Mouse (Mus musculus): ENCODE results near the gene Vmn1r139. TPM values are rescaled to one million over a fixed set of nuclear protein-coding genes. Genes with fewer than 3 reads are reported as not detected.
"Not testable (repeated sequence)": the region's sequence is repeated elsewhere in the genome, so short reads cannot be mapped to it uniquely, and the experiment has no call there.

Gene Vmn1r139
- not detected in 2 replicates for polyA plus RNA-seq (2014; fragmentation: Nextera tagmentation; extraction: Ambion mirVana)

GRCm38 (mm10) chr7:22068757-22069156, at the start of gene Vmn1r139:
TSS of gene Vmn1r139 (plus strand) at chr7:22069057.
- H3K27me3 ChIP-seq (replicated peaks; ENCODE audit: control insufficient read depth, insufficient read depth, low read length); H3K4me3 ChIP-seq (ENCODE audit: low read depth, low read length); ATAC-seq; H3K9ac ChIP-seq (ENCODE audit: low read length); H3K27ac ChIP-seq (ENCODE audit: low read depth, low read length); H3K9me3 ChIP-seq (replicated peaks; ENCODE audit: control insufficient read depth, low read length); H3K36me3 ChIP-seq (ENCODE audit: control insufficient read depth, insufficient read depth, low read length); H3K4me2 ChIP-seq (ENCODE audit: low read length); H3K4me1 ChIP-seq (ENCODE audit: control insufficient read depth, insufficient read depth, low read length); DNase-seq (ENCODE audit: low spot score): not testable (repeated sequence)
- WGBS, result no CpG with 5 or more reads among the region's 7 CpGs

GRCm38 (mm10) chr7:22028797-22029196, 40.1 kb upstream of the Vmn1r139 start, which contains the start of gene Vmn1r138:
TSS of gene Vmn1r138 (minus strand) at chr7:22028897.
- H3K27ac ChIP-seq (ENCODE audit: low read depth, low read length); H3K9me3 ChIP-seq (replicated peaks; ENCODE audit: control insufficient read depth, low read length); H3K4me2 ChIP-seq (ENCODE audit: low read length); DNase-seq (ENCODE audit: low spot score); H3K36me3 ChIP-seq (ENCODE audit: control insufficient read depth, insufficient read depth, low read length); H3K4me3 ChIP-seq (ENCODE audit: low read depth, low read length); H3K27me3 ChIP-seq (replicated peaks; ENCODE audit: control insufficient read depth, insufficient read depth, low read length); H3K4me1 ChIP-seq (ENCODE audit: control insufficient read depth, insufficient read depth, low read length); H3K9ac ChIP-seq (ENCODE audit: low read length); ATAC-seq: not testable (repeated sequence)
- WGBS, result no CpG with 5 or more reads among the region's 2 CpGs

DNA sequence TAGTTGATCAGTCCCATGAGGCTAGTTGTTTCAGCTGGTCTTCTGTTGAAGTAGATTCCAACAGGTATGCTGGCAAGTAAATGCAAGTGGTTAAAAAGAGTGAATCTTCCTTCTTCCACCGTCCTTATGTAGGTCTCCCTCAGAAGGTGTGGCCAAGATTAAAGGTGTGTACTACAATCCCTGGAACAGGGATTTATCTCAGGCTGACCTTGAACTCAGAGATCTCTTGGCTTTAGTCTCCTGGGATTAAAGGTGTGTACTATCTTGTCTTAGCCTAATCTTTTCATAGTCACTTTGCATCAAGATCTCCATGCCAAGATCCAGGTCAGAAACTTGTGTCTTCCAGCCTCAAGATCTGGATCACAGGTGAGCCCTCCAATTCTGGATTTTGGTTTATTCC, 12.7 kb upstream of the Vmn1r139 start, which contains the start of gene Gm6176:
Gene Gm6176 (minus strand): TSS at position 101 of the 400 bp plus-strand sequence.
- H3K4me1 ChIP-seq (ENCODE audit: control insufficient read depth, insufficient read depth, low read length); ATAC-seq; H3K4me2 ChIP-seq (ENCODE audit: low read length); H3K36me3 ChIP-seq (ENCODE audit: control insufficient read depth, insufficient read depth, low read length); H3K4me3 ChIP-seq (ENCODE audit: low read depth, low read length); H3K27ac ChIP-seq (ENCODE audit: low read depth, low read length); H3K27me3 ChIP-seq (replicated peaks; ENCODE audit: control insufficient read depth, insufficient read depth, low read length); H3K9ac ChIP-seq (ENCODE audit: low read length); H3K9me3 ChIP-seq (replicated peaks; ENCODE audit: control insufficient read depth, low read length); DNase-seq (ENCODE audit: low spot score): not testable (repeated sequence)
- WGBS, result no CpG with 5 or more reads among the region's 1 CpGs

DNA sequence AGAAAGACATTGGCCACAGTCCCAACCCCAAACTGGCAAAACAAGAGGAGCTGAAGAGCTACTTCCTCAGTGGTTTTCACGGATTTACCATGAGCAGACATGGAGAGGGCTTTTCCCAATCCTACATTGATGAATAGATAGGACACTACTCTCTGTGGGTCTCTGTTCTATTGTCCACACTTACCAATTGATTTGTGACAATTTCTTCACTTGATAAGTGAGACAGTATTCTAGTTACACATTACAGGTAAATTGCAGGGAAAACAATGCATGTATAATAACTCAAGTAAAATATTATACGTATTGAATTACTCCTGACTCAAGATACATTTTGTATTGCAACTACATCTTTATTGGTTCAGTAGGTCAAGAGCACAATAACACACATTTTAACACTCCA, 49.3 kb downstream of the Vmn1r139 start, which contains the start of gene Gm16451:
Gene Gm16451 (minus strand): TSS at position 101 of the 400 bp plus-strand sequence.
- H3K27ac ChIP-seq (ENCODE audit: low read depth, low read length); ATAC-seq; H3K9ac ChIP-seq (ENCODE audit: low read length); H3K36me3 ChIP-seq (ENCODE audit: control insufficient read depth, insufficient read depth, low read length); H3K4me1 ChIP-seq (ENCODE audit: control insufficient read depth, insufficient read depth, low read length); DNase-seq (ENCODE audit: low spot score); H3K4me2 ChIP-seq (ENCODE audit: low read length); H3K4me3 ChIP-seq (ENCODE audit: low read depth, low read length); H3K9me3 ChIP-seq (replicated peaks; ENCODE audit: control insufficient read depth, low read length); H3K27me3 ChIP-seq (replicated peaks; ENCODE audit: control insufficient read depth, insufficient read depth, low read length): not testable (repeated sequence)
- no CpG with 5 or more reads among the region's 2 CpGs for WGBS

DNA sequence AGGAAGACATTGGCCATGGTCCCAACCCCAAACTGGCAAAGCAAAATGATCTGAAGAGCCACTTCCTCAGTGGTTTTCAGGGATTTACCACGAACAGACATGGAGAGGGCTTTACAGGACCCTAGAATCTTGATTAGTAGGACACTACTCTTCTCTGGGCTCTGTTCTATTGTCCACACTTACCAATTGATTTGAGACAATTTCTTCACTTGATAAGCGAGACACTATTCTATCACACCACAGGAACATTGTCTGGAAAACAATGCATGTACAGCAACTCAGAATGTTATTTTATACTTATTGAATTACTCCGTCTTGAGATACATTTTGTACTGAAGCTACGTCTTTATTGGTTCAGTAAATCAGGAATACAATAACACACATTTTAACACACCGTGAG, 65.8 kb downstream of the Vmn1r139 start, which contains the start of gene Gm10666:
Gene Gm10666 (minus strand): TSS at position 101 of the 400 bp plus-strand sequence.
- H3K27ac ChIP-seq (ENCODE audit: low read depth, low read length), result not testable (repeated sequence)
- no CpG with 5 or more reads among the region's 5 CpGs for WGBS

More for the DNA sequence above, 65.8 kb downstream of the Vmn1r139 start, which contains the start of gene Gm10666:
- H3K27me3 ChIP-seq (replicated peaks; ENCODE audit: control insufficient read depth, insufficient read depth, low read length); H3K9ac ChIP-seq (ENCODE audit: low read length); ATAC-seq; H3K4me1 ChIP-seq (ENCODE audit: control insufficient read depth, insufficient read depth, low read length); H3K4me3 ChIP-seq (ENCODE audit: low read depth, low read length); H3K9me3 ChIP-seq (replicated peaks; ENCODE audit: control insufficient read depth, low read length); H3K4me2 ChIP-seq (ENCODE audit: low read length); DNase-seq (ENCODE audit: low spot score); H3K36me3 ChIP-seq (ENCODE audit: control insufficient read depth, insufficient read depth, low read length): not testable (repeated sequence)

Other genes with a start within 250 kb of the Vmn1r139 start
- gene Vmn1r135, start 236.7 kb upstream of the Vmn1r139 start, polyA plus RNA-seq (2014; fragmentation: Nextera tagmentation; extraction: Ambion mirVana), result not detected in 2 replicates
- not detected in 2 replicates for gene Gm5725, start 224.8 kb upstream of the Vmn1r139 start, polyA plus RNA-seq (2014; fragmentation: Nextera tagmentation; extraction: Ambion mirVana)
- gene Gm5891, start 147.8 kb upstream of the Vmn1r139 start, polyA plus RNA-seq (2014; fragmentation: Nextera tagmentation; extraction: Ambion mirVana), result not detected in 2 replicates
- gene Vmn1r137, start 74.5 kb upstream of the Vmn1r139 start, polyA plus RNA-seq (2014; fragmentation: Nextera tagmentation; extraction: Ambion mirVana), result not detected in 2 replicates
- not detected in 2 replicates for gene Vmn1r138, start 40.2 kb upstream of the Vmn1r139 start, polyA plus RNA-seq (2014; fragmentation: Nextera tagmentation; extraction: Ambion mirVana)
- not detected in 2 replicates for gene Gm6176, start 12.8 kb upstream of the Vmn1r139 start, polyA plus RNA-seq (2014; fragmentation: Nextera tagmentation; extraction: Ambion mirVana)
- gene Gm16451, start 49.2 kb downstream of the Vmn1r139 start, polyA plus RNA-seq (2014; fragmentation: Nextera tagmentation; extraction: Ambion mirVana), result not detected in 2 replicates
- not detected in 2 replicates for gene Gm10666, start 65.7 kb downstream of the Vmn1r139 start, polyA plus RNA-seq (2014; fragmentation: Nextera tagmentation; extraction: Ambion mirVana)
- not detected in 2 replicates for gene Vmn1r142, start 95.0 kb downstream of the Vmn1r139 start, polyA plus RNA-seq (2014; fragmentation: Nextera tagmentation; extraction: Ambion mirVana)
- not detected in 2 replicates for gene Vmn1r143, start 120.3 kb downstream of the Vmn1r139 start, polyA plus RNA-seq (2014; fragmentation: Nextera tagmentation; extraction: Ambion mirVana)
- gene Gm8653, start 132.2 kb downstream of the Vmn1r139 start, polyA plus RNA-seq (2014; fragmentation: Nextera tagmentation; extraction: Ambion mirVana), result not detected in 2 replicates
- not detected in 2 replicates for gene Gm8453, start 160.4 kb downstream of the Vmn1r139 start, polyA plus RNA-seq (2014; fragmentation: Nextera tagmentation; extraction: Ambion mirVana)

Data from forebrain, embryonic 14.5 days (tissue).